In genomic region chr5:135371195-135371594, GRCm38 (mm10) we compare ENCODE assay signal across 20 mouse cellular contexts. TPM values are rescaled to one million over a fixed set of nuclear protein-coding genes. Genes with fewer than 3 reads are reported as not detected.
DNase-seq lines count a peak whose midpoint lies in the region; ATAC-seq and TF ChIP-seq lines count a peak whose summit lies in the region.
"Had no signal": no experiment of that assay in that cellular context is flagged by ENCODE, and none has a peak within 500 bp of the region (broad histone marks: within the 10 kb centered on the region; RNA-seq: fewer than 3 reads in every experiment).

No protein-coding gene starts in this region.

- peak overlapping the region; percentile 86 for H3K4me2 ChIP-seq in liver, embryonic 11.5 days
- H3K4me2 ChIP-seq in liver, postnatal 0 days (ENCODE audit: low read depth, low read length): no peak overlapping the region
- H3K4me2 ChIP-seq in limb, embryonic 15.5 days: no peak overlapping the region

- no peak for TF ChIP-seq CTCF in liver, postnatal 0 days (IDR thresholded peaks at IDR 0.05; ENCODE audit: low read depth)

- DNase-seq in heart, adult 11 months: peak; percentile 92
- no peak for DNase-seq in heart, postnatal 25 days (ENCODE audit: low spot score)
- no peak for DNase-seq in liver, embryonic 11.5 days (ENCODE audit: low spot score)
- no peak for DNase-seq in liver, postnatal 0 days
- DNase-seq in embryonic facial prominence, embryonic 10.5 days (ENCODE audit: low spot score): no peak
- DNase-seq in spleen, postnatal 10 days (ENCODE audit: low spot score in 2 of 2): no peak
- DNase-seq: adrenal gland, adult 2 months; B cell, adult 2 months; cerebellum, adult 8-10 months; kidney, postnatal 10 days; layer of hippocampus, adult 9-11 months; lung, postnatal 14 days had no signal

- no peak for TF ChIP-seq EP300 in liver, postnatal 0 days (IDR thresholded peaks at IDR 0.05; ENCODE audit: low read depth)

- H3K9me3 ChIP-seq in liver, embryonic 11.5 days (ENCODE audit: control insufficient read depth, low read length): no peaks in the 10 kb centered on the region
- H3K9me3 ChIP-seq in liver, postnatal 0 days (ENCODE audit: low read length): no peaks in the 10 kb centered on the region
- no peaks in the 10 kb centered on the region for H3K9me3 ChIP-seq in embryonic facial prominence, embryonic 10.5 days
- no peaks in the 10 kb centered on the region for H3K9me3 ChIP-seq in limb, embryonic 15.5 days
- H3K9me3 ChIP-seq: hindbrain, embryonic 15.5 days had no signal

- intact Hi-C loops in heart, postnatal 25 days (cut with DNase I): no loop called here

- no peak overlapping the region; the same call in 1 of the 2 replicates for H3K4me3 ChIP-seq in liver, embryonic 11.5 days (ENCODE audit: low read depth, low read length)
- H3K4me3 ChIP-seq in liver, postnatal 0 days (ENCODE audit: low read depth, low read length): no peak overlapping the region
- H3K4me3 ChIP-seq in embryonic facial prominence, embryonic 10.5 days: peak overlapping the region; percentile 99
- H3K4me3 ChIP-seq in limb, embryonic 15.5 days: peak overlapping the region; percentile 73; the same call in 1 of the 2 replicates

- H3K27me3 ChIP-seq in liver, embryonic 11.5 days (replicated peaks; ENCODE audit: control insufficient read depth, insufficient read depth, low read length): no peaks in the 10 kb centered on the region
- H3K27me3 ChIP-seq in liver, postnatal 0 days (ENCODE audit: insufficient read depth, low read length): no peaks in the 10 kb centered on the region
- no peaks in the 10 kb centered on the region for H3K27me3 ChIP-seq in embryonic facial prominence, embryonic 10.5 days (replicated peaks; ENCODE audit: low read depth, poor library complexity, severe bottlenecking)
- no peaks in the 10 kb centered on the region for H3K27me3 ChIP-seq in limb, embryonic 15.5 days
- H3K27me3 ChIP-seq: hindbrain, embryonic 15.5 days had no signal

- H3K36me3 ChIP-seq in liver, embryonic 11.5 days (ENCODE audit: control insufficient read depth, insufficient read depth, low read length): peaks cover 42% of the 10 kb centered on the region
- peaks cover 28% of the 10 kb centered on the region for H3K36me3 ChIP-seq in liver, postnatal 0 days (replicated peaks; ENCODE audit: insufficient read depth, low read length)
- H3K36me3 ChIP-seq in embryonic facial prominence, embryonic 10.5 days (replicated peaks): peaks cover 51% of the 10 kb centered on the region
- H3K36me3 ChIP-seq in limb, embryonic 15.5 days: peaks cover 49% of the 10 kb centered on the region

- ATAC-seq in liver, embryonic 11.5 days (replicated peaks; ENCODE audit: low FRiP score): no peak
- ATAC-seq in liver, postnatal 0 days: no peak
- no peak for ATAC-seq in limb, embryonic 15.5 days (ENCODE audit: insufficient number of reproducible peaks, low FRiP score, low TSS enrichment, low read depth)
- ATAC-seq in frontal cortex, adult (ENCODE audit: low TSS enrichment): no peak

- H3K27ac ChIP-seq in liver, embryonic 11.5 days (ENCODE audit: low read depth, low read length): no peak overlapping the region
- no peak overlapping the region for H3K27ac ChIP-seq in liver, postnatal 0 days (ENCODE audit: low read depth)
- no peak overlapping the region for H3K27ac ChIP-seq in embryonic facial prominence, embryonic 10.5 days (replicated peaks)
- H3K27ac ChIP-seq in limb, embryonic 15.5 days: no peak overlapping the region
- H3K27ac ChIP-seq: hindbrain, embryonic 15.5 days had no signal

- WGBS in liver, embryonic 11.5 days: 91% methylated on average over 13 of the region's 13 CpGs
- 90% methylated on average over 13 of the region's 13 CpGs for WGBS in liver, postnatal 0 days (ENCODE audit: insufficient replicate concordance)
- WGBS in embryonic facial prominence, embryonic 10.5 days: 94% methylated on average over 13 of the region's 13 CpGs
- WGBS in limb, embryonic 15.5 days: 92% methylated on average over 13 of the region's 13 CpGs

- H3K9ac ChIP-seq in liver, embryonic 11.5 days (ENCODE audit: low read depth, low read length): no peak overlapping the region
- H3K9ac ChIP-seq in liver, postnatal 0 days (replicated peaks): no peak overlapping the region
- no peak overlapping the region for H3K9ac ChIP-seq in limb, embryonic 15.5 days

- peaks cover 11% of the 10 kb centered on the region for H3K4me1 ChIP-seq in liver, embryonic 11.5 days (replicated peaks; ENCODE audit: control insufficient read depth, insufficient read depth, low read length)
- peaks cover 12% of the 10 kb centered on the region for H3K4me1 ChIP-seq in liver, postnatal 0 days (ENCODE audit: insufficient read depth)
- H3K4me1 ChIP-seq in embryonic facial prominence, embryonic 10.5 days: peaks cover 17% of the 10 kb centered on the region
- peaks cover 27% of the 10 kb centered on the region for H3K4me1 ChIP-seq in limb, embryonic 15.5 days

RNA-seq across cellular contexts. Expression of gene Nsun5, which starts 1.4 kb away (rescaled TPM):
- 10 to 100 TPM; 15.5 to 17.5 TPM for total RNA-seq in heart, postnatal 25 days (2021)
- 32.7 and 42.2 TPM in 2 replicates for polyA plus RNA-seq in liver, embryonic 11.5 days (2014; fragmentation: Nextera tagmentation; extraction: Ambion mirVana)
- 9.4 and 10.0 TPM in 2 replicates for polyA plus RNA-seq in liver, postnatal 0 days (2015; fragmentation: Nextera tagmentation; extraction: Ambion mirVana)
- 47.9 and 48.0 TPM in 2 replicates for polyA plus RNA-seq in embryonic facial prominence, embryonic 10.5 days (2016; fragmentation: Nextera tagmentation; extraction: Ambion mirVana)
- 35.7 and 37.3 TPM in 2 replicates for polyA plus RNA-seq in limb, embryonic 15.5 days (2015; fragmentation: Nextera tagmentation; extraction: Ambion mirVana)

RNA-seq across cellular contexts. Expression of gene Trim50, which starts 18.1 kb away (rescaled TPM):
- not detected for total RNA-seq in heart, postnatal 25 days (2021)
- polyA plus RNA-seq in liver, embryonic 11.5 days (2014; fragmentation: Nextera tagmentation; extraction: Ambion mirVana): not detected in 2 replicates
- not detected in 2 replicates for polyA plus RNA-seq in liver, postnatal 0 days (2015; fragmentation: Nextera tagmentation; extraction: Ambion mirVana)
- not detected in 2 replicates for polyA plus RNA-seq in embryonic facial prominence, embryonic 10.5 days (2016; fragmentation: Nextera tagmentation; extraction: Ambion mirVana)
- 0.24 TPM in 1 of 2 replicates, not detected in the other for polyA plus RNA-seq in limb, embryonic 15.5 days (2015; fragmentation: Nextera tagmentation; extraction: Ambion mirVana)
- total RNA-seq: adrenal gland, adult 2 months; gastrocnemius, adult 8-10 months; left cerebral cortex, postnatal 36 days had no signal
- polyA plus RNA-seq: adrenal gland, adult 2 months; brain, embryonic 14.5 days; erythroblast, embryonic 14.5 days; heart, embryonic 11.5 days; hindbrain, embryonic 15.5 days had no signal

RNA-seq across cellular contexts. Expression of gene Fkbp6, which starts 21.4 kb away (rescaled TPM):
- 1 to 10 TPM in 1 of 2 experiments, under 1 TPM in 1; 0.31 to 1.1 TPM for total RNA-seq in heart, postnatal 25 days (2021)
- 0.40 TPM in 1 of 2 replicates, not detected in the other for polyA plus RNA-seq in liver, embryonic 11.5 days (2014; fragmentation: Nextera tagmentation; extraction: Ambion mirVana)
- polyA plus RNA-seq in liver, postnatal 0 days (2015; fragmentation: Nextera tagmentation; extraction: Ambion mirVana): not detected in 2 replicates
- polyA plus RNA-seq in embryonic facial prominence, embryonic 10.5 days (2016; fragmentation: Nextera tagmentation; extraction: Ambion mirVana): not detected in 2 replicates
- not detected in 2 replicates for polyA plus RNA-seq in limb, embryonic 15.5 days (2015; fragmentation: Nextera tagmentation; extraction: Ambion mirVana)
- total RNA-seq: adrenal gland, adult 2 months; gastrocnemius, adult 8-10 months; left cerebral cortex, postnatal 36 days had no signal
- polyA plus RNA-seq: adrenal gland, adult 2 months; erythroblast, embryonic 14.5 days had no signal

RNA-seq across cellular contexts. Expression of gene Pom121, which starts 23.2 kb away (rescaled TPM):
- 10 to 100 TPM; 11.1 to 13.6 TPM for total RNA-seq in heart, postnatal 25 days (2021)
- 18.0 and 19.7 TPM in 2 replicates for polyA plus RNA-seq in liver, embryonic 11.5 days (2014; fragmentation: Nextera tagmentation; extraction: Ambion mirVana)
- polyA plus RNA-seq in liver, postnatal 0 days (2015; fragmentation: Nextera tagmentation; extraction: Ambion mirVana): 3.2 and 3.5 TPM in 2 replicates
- polyA plus RNA-seq in embryonic facial prominence, embryonic 10.5 days (2016; fragmentation: Nextera tagmentation; extraction: Ambion mirVana): 20.1 and 20.3 TPM in 2 replicates
- polyA plus RNA-seq in limb, embryonic 15.5 days (2015; fragmentation: Nextera tagmentation; extraction: Ambion mirVana): 9.5 and 10.9 TPM in 2 replicates

Comparison
In these comparisons a context has a peak if more than half of its experiments do, and no peak if none do; other contexts are left out.
1. H3K4me3 ChIP-seq: peak in embryonic facial prominence, embryonic 10.5 days (single experiment) and limb, embryonic 15.5 days (single experiment); none in liver, embryonic 11.5 days (single experiment) and liver, postnatal 0 days (single experiment).